ENCODE assay signal across 34 mouse cellular contexts in the genomic region with DNA sequence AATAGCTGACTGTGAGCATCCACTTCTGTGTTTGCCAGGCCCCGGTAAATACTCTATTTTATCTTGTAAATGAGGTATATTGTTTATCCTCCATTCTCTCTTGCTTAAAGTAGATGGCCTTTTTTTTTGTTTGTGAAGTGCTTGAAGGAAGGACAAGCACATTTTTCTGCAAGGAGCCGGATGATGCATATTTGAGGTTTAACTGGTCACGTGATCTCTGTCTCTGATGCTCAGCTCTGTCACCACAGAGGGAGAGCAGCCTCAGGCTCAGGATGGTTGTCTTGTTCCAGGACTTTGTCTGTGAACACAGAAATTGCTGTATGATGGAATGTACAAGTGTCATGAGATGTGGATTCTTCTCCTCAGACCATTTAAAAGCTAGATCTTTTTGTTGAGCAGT. TPM values are rescaled to one million over a fixed set of nuclear protein-coding genes. Genes with fewer than 3 reads are reported as not detected.
DNase-seq lines count a peak whose midpoint lies in the region; ATAC-seq and TF ChIP-seq lines count a peak whose summit lies in the region.
"Had no signal": no experiment of that assay in that cellular context is flagged by ENCODE, and none has a peak within 500 bp of the region (broad histone marks: within the 10 kb centered on the region; RNA-seq: fewer than 3 reads in every experiment).

No protein-coding gene starts in this region.

- H3K36me3 ChIP-seq in stomach, postnatal 0 days (ENCODE audit: control insufficient read depth, insufficient read depth, low read length): no peaks in the 10 kb centered on the region
- H3K36me3 ChIP-seq: embryonic facial prominence, embryonic 13.5 days; hindbrain, embryonic 12.5 days; liver, embryonic 12.5 days; midbrain, embryonic 15.5 days; neural tube, embryonic 12.5 days had no signal

- H3K27ac ChIP-seq in stomach, postnatal 0 days (replicated peaks): no peak overlapping the region
- H3K27ac ChIP-seq: embryonic facial prominence, embryonic 13.5 days; hindbrain, embryonic 12.5 days; hindbrain, postnatal 0 days; liver, embryonic 12.5 days; midbrain, embryonic 15.5 days; neural tube, embryonic 12.5 days had no signal

- 63% methylated on average over 3 of the region's 3 CpGs for WGBS in stomach, postnatal 0 days

- H3K27me3 ChIP-seq in stomach, postnatal 0 days (ENCODE audit: control insufficient read depth, insufficient read depth, low read length): no peaks in the 10 kb centered on the region
- H3K27me3 ChIP-seq: embryonic facial prominence, embryonic 13.5 days; hindbrain, embryonic 12.5 days; liver, embryonic 12.5 days; midbrain, embryonic 15.5 days; neural tube, embryonic 12.5 days had no signal

- no peak for TF ChIP-seq CTCF in stomach, postnatal 0 days (IDR thresholded peaks at IDR 0.05; ENCODE audit: low read depth)

- no peak overlapping the region for H3K9ac ChIP-seq in stomach, postnatal 0 days (ENCODE audit: low read length)
- H3K9ac ChIP-seq: embryonic facial prominence, embryonic 13.5 days; hindbrain, embryonic 12.5 days; liver, embryonic 12.5 days; midbrain, embryonic 15.5 days; neural tube, embryonic 12.5 days had no signal

- H3K4me1 ChIP-seq in stomach, postnatal 0 days (replicated peaks; ENCODE audit: control insufficient read depth, insufficient read depth): peaks cover 2% of the 10 kb centered on the region; the same call in 1 of the 2 replicates
- H3K4me1 ChIP-seq: megakaryocyte, embryonic 14.5 days had no signal

- peak; percentile 3 for DNase-seq in kidney, postnatal 10 days
- DNase-seq in kidney, postnatal 14 days: no peak
- DNase-seq in 3T3-L1 (ENCODE audit: low read depth, low spot score): peak; percentile 91
- peak; percentile 38 for DNase-seq in Muller cell, postnatal 12 days (ENCODE audit: inconsistent ontology term)
- peak; percentile 6 for DNase-seq in stomach, postnatal 0 days (ENCODE audit: low spot score)
- DNase-seq in adrenal gland, adult (ENCODE audit: inconsistent age in 2 of 2, low spot score in 1 of 2): no peak
- DNase-seq: adrenal gland, adult 8-10 months; cerebellum, adult 2 months; cerebellum, postnatal 25 days; heart, postnatal 36 days; kidney, adult 9 months; kidney, postnatal 25 days; left cerebral cortex, postnatal 4 days; lung, adult 18-20 months; lung, postnatal 4 days; right cerebral cortex, adult 18-20 months; right cerebral cortex, postnatal 4 days had no signal

- no peak overlapping the region for H3K4me3 ChIP-seq in stomach, postnatal 0 days (ENCODE audit: low read depth, low read length)
- H3K4me3 ChIP-seq: embryonic facial prominence, embryonic 13.5 days; erythroblast, embryonic 14.5 days; hindbrain, embryonic 12.5 days; liver, embryonic 12.5 days; megakaryocyte, embryonic 14.5 days; midbrain, embryonic 15.5 days; neural tube, embryonic 12.5 days had no signal

- no peak for TF ChIP-seq EP300 in stomach, postnatal 0 days (optimal IDR thresholded peaks at IDR 0.05)

- ATAC-seq in stomach, postnatal 0 days (ENCODE audit: low FRiP score, low TSS enrichment): no peak
- ATAC-seq: activated CD4-positive, CD25-positive, alpha-beta regulatory T cell, adult 4 months; forebrain, embryonic 16.5 days; hindbrain, postnatal 0 days; intestine, postnatal 0 days; liver, embryonic 12.5 days; lung, postnatal 0 days; midbrain, embryonic 15.5 days had no signal

- no peaks in the 10 kb centered on the region for H3K9me3 ChIP-seq in stomach, postnatal 0 days (ENCODE audit: control insufficient read depth, low read length)
- H3K9me3 ChIP-seq: embryonic facial prominence, embryonic 13.5 days; hindbrain, embryonic 12.5 days; liver, embryonic 12.5 days; midbrain, embryonic 15.5 days; neural tube, embryonic 12.5 days had no signal

- no peak overlapping the region for H3K4me2 ChIP-seq in stomach, postnatal 0 days (replicated peaks; ENCODE audit: low read depth)
- H3K4me2 ChIP-seq: embryonic facial prominence, embryonic 13.5 days; heart, embryonic 11.5 days; hindbrain, embryonic 12.5 days; liver, embryonic 12.5 days; midbrain, embryonic 15.5 days; neural tube, embryonic 12.5 days had no signal

RNA-seq across cellular contexts. Expression of gene Tmem212, which starts 28.4 kb away (rescaled TPM):
- polyA plus RNA-seq in stomach, postnatal 0 days (2015; fragmentation: Nextera tagmentation; extraction: Ambion mirVana): not detected in 2 replicates
- polyA plus RNA-seq: activated CD4-positive, CD25-positive, alpha-beta regulatory T cell, adult 4 months; embryonic facial prominence, embryonic 13.5 days; erythroblast, embryonic 14.5 days; forebrain, embryonic 11.5 days; forebrain, embryonic 16.5 days; heart, embryonic 11.5 days; heart, embryonic 16.5 days; hindbrain, embryonic 12.5 days; limb, embryonic 14.5 days; liver, embryonic 12.5 days; neural tube, embryonic 12.5 days; spleen, adult 2 months had no signal

Comparison
In these comparisons a context has a peak if more than half of its experiments do, and no peak if none do; other contexts are left out.
1. DNase-seq: peak in kidney, postnatal 10 days (single experiment), 3T3-L1 (single experiment), Muller cell, postnatal 12 days (single experiment) and stomach, postnatal 0 days (single experiment); none in kidney, postnatal 14 days (single experiment) and adrenal gland, adult (0 of 2).